Mouse (Mus musculus): ENCODE data around the gene Plekho1.

Plekho1 gene

DNA sequence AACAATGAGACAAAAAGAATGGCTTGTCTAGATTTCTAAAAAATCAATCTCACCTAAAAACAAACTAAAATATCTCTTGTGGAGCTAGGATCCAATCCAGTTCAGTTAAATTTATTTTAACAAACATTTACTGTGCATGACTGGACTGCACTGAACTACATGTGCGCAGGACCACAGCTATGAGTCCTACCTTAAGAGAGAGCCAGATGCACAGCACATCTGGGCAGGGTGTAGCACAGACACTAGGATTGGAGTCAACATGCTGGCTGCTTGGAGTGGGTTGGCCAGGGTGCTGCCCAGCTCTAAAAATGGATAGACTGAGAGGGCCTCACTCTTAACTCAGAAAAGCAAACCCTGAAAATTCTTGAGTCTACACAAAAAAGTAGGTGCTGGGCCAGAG, 5.8 kb upstream of the Plekho1 start:
- DNase-seq: no peak

DNA sequence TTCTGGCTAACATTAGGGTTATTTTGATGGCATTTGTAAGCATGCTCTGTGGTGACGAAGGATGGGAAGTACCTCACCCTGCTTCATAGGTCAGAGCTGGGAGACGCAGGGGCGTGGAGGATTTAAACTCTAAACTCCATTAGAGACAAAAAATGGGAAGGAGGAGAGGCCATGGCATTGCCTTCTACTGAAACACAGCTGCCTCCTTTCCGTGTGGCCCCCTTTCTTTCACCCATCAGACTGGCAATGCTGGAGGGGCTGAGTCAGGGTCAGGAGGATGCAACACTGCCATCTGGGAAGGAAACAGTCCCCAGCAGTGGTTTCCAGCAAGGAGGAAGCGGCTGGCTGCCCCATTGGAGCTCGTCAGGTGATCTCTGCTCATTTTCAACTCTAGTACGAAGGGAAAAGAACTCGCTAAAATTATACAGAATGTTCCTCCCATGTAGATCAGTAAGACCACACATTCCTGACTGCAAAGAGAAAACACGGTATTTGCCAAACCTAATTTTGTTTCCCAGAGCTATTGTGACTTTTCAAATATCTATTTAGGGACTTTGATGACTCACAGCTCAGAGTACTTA, 5.2 kb upstream of the Plekho1 start:
- DNase-seq: no peak

DNA sequence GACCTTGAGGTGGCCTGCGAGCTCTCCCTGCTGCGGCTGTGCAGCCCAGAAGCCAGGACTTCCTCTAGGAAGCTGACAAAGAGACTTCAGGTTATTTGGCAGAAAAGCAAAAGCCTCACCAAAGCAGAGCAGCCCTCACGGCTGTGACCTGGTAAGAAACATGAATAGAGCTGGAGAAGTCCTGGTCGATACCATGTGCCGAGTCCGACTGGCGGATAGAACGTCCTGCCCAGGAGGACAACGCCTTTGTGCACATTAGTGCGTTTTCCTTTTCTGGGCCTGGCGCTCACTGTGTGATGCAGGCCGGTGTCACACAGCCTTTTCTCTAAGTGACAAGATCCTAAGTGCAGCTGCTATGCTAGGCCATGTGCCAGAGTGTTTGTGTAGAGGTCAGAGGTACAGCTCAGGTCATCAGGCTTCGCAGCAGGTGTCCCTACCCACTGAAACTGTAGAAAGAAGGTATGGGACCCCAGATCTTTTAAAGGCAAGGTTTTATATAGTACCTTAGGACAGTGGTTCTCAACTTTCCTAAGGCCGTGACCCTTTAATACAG, 4.4 kb upstream of the Plekho1 start:
- no peak for DNase-seq

DNA sequence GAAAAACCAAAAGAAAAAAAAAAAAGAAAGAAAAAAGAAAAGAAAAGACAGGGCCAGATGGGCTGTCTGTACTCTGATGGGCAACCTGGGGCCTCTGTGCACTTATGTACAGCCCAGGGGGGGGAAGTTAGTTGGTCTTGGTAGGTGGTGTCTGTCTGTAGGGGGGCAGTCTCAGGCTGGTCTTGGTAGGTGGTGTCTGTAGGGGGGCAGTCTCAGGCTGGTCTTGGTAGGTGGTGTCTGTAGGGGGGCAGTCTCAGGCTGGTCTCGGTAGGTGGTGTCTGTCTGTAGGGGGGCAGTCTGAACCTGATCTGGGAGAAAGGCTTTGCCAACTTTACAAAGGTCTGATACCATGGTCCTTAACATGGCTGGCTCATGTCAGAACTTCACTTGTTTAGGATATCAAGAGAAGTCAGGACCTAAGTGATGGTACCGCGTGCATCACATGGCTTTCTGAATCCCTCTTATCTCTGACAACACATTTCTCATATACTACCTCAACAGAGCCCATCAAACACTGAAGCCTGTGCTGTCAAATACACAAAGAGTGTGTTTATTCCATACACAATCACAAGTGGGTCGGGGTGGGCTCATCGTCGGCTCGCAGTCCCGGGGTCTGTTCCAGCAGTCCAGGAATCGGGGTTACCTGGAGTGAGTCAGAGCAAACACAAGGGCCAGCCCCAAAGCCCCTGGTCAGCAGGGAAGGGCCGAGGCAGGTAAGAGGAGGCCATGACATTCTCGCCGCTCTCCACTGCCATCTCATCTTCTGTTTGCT, 3.7 kb upstream of the Plekho1 start:
- DNase-seq: no peak

- DNase-seq: no peak
These were observed 1.5 kb upstream of the Plekho1 start for GRCm38 (mm10) chr3:95997203-95997721.

GRCm38 (mm10) chr3:95996451-95997073, 761 bp upstream of the Plekho1 start:
- DNase-seq: no peak

GRCm38 (mm10) chr3:95994975-95995801, 613 bp downstream of the Plekho1 start:
- DNase-seq: no peak

GRCm38 (mm10) chr3:95994381-95994846, 1.4 kb downstream of the Plekho1 start:
- DNase-seq: no peak

DNA sequence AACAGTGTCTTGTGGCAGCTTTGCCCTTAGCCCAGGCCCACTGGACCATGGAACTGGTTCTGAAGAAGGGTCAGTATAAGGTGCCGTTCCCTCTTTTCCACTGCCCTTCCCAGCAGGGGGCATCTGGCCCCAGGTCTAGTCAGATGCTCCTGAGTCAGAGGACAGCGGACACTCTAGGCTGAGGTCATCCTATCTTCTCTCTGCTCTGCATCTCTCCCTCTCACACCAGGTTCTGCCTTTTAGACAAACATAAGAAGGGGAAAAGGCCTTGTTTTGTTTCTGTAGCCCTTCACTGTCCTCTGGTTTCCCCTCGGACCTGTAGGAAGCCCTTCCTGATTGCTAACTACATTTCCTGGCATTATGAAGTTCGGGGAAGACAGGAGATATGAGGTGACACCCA, 1.9 kb downstream of the Plekho1 start:
- DNase-seq: peak; percentile 70 to 72

DNA sequence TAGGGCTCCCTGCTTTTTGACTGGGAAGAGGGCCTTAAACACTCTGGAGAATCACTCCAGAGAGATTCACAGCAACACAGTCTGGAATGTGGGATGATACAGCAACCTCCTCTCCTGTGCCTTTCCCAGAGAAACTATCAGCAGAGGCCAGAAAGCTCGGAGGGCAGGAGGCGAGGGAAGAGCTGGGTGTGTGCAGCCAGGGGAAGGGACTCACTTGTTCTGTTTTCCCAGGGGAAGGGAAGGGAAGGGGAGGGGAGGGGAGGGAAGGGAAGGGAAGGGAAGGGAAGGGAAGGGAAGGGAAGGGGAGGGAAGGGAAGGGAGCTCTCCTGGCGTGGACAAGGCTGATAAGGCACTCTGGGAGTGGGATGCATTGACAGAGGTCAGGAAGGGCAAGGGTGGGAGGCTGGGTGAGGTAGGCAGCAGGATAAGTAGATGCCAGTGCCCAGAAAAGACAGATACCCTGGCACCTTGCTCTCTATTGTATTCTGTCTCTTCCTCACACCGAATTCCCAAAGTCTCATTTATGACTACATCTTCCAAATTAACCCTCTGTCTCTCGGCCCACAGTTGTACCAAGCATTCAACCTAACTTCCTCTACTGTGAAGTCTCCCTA, 2.7 kb downstream of the Plekho1 start:
- DNase-seq: peak; percentile 29 to 44

- no peak for DNase-seq
These were observed 5.3 kb downstream of the Plekho1 start for GRCm38 (mm10) chr3:95990413-95990941.

DNA sequence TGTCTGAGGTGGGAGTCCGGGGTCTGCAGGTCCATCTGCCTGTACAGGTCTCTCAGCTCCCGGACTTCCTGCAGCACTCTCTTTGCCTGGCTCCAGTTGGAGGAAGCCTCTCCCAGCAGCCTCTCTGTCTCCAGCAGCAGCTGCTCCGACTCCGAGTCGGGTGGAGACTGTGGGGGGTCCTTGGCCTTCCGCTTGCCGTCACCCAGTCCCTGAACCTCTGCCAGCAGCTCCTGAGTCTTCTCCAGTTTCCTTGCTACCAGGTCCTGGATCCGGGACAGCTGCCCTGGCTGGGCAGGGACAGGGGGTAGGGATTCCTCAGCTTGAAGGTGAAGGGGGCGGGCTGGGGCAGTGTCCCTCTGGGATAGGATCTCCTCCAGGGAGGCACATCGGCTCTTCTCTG, 6.8 kb downstream of the Plekho1 start:
- DNase-seq: peak; percentile 72 to 77

DNA sequence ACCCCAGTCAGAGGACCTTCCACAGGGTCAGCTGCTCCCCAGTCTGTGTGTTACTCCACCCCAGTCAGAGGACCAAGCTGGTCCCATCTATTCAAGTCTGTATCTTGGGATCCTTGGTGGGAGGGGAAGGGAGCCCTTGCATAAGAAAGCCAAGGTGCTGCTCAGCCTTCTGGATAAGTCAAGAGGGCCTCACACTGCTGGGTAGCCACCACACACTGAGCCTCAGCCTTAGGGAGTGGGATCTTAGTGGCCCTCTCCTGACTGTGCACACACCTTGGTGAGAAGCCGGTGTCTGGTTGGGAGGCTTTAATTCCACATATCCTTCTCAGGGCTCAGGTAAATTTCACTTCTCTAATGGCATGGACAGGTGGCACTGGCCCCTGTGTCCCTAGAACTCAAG, 7.7 kb downstream of the Plekho1 start:
- DNase-seq: no peak

GRCm38 (mm10) chr3:95987386-95988110, 8.3 kb downstream of the Plekho1 start:
- no peak for DNase-seq

DNA sequence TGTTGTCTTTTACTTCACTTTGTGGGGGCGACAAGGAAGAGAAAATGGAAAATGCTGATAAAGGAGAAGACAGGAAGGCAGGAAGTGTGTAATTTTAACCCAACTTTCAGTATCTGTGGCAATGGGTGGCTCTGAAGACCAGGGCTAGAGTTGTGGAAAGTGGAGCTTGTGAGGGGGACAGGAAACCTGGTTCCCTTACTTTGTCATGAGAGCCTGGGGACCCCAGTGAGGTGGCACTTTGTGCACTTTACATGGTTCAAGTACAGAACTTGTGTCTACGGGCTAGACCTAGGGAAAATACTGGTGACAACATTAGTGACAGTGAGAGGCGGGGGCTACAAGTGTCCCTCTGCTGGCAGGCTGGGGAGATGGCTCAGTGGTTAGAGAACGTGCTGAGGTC, 8.8 kb downstream of the Plekho1 start:
- no peak for DNase-seq

DNA sequence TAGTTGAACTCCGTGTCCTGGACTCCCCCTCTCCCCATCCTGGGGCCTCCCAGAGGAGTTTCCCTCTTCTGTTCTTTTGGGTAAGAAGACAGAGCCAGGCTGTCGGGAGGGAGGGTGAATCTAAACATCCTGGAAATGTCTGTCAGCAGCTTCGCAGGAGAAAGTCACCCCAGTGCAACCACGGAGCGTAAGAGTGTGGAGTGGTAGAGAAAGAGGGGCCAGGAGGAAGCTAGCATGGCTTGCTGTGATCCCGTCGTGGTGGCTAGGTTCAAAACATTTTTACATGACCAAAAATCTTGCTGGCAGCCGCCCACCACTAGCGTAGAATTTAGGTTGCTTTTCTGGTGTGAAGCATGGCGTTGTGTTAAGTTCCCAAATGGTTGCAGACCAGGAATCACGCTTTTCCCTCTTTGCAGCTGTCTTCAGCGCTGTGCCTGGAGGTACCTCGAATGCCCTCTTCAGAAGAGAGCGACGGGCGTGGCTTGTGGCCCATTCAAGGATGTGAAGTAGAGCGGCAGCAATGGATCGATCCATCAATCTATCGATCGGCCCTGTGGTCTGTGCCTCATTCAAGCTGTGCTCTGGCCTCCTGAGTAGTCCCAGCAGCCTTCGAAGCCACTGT, 9.7 kb downstream of the Plekho1 start:
- peak in 1 of 2 experiments; percentile 52 for DNase-seq

GRCm38 (mm10) chr3:95985209-95986000, 10.4 kb downstream of the Plekho1 start:
- peak; percentile 56 to 65 for DNase-seq

GRCm38 (mm10) chr3:95982129-95982528, 13.7 kb downstream of the Plekho1 start:
- no peak for DNase-seq

DNA sequence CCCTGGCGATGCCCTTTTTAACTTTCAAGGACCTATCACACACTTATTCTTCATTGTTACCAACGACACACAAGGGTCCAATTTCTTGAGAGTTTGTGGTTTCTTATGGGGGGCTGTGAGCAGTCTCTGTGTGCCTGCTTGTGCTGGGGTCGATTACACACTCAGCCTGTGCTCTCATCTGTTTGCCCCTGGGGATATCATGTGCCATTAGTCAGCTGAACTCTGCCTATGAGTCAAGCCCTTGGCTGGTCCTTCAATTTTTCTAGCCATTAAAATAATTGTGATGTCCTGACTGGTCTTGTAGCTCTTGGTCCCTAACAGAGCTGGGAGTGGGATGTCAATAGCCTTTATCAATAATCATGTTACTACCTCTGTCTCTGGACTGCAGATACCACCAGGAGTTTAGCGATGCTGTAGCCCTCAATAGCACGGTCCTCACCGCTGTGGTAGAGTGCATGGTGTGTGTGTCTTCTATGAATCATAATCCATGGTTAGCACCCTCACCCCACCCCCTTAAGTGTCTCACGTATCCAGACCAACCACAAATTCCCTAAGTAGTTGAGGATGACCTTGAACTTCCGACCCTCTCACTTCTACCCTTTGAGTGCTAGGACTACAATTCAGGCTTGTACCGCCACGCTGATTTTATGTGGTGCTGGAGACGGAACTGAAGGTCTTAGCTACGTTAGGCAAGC, 15.4 kb downstream of the Plekho1 start:
- DNase-seq: no peak

Data from kidney, postnatal 36 days (tissue).